Mouse (Mus musculus) midbrain, embryonic 12.5 days (tissue): ENCODE measurements around the gene Dcaf15. TPM values are rescaled to one million over a fixed set of nuclear protein-coding genes. Genes with fewer than 3 reads are reported as not detected.

Experiments
- ATAC-seq: fragments of 200-750 bp; cut with Nextera tagmentation; 2 replicates; pipeline ENCODE4 v1.8.0; 2017; ENCODE audit warnings: low read depth, moderate TSS enrichment, moderate library complexity; ENCODE audit not compliant: low FRiP score
- H3K27ac ChIP-seq: fragments of 300-500 bp; sonication (generic); replicated peaks from 2 replicates; pipeline ENCODE4 v1.5.1; 2016; ENCODE audit warnings: mild to moderate bottlenecking
- H3K27me3 ChIP-seq: fragments of 300-500 bp; sonication (generic); 2 replicates; pipeline ENCODE4 v1.6.1; 2016; ENCODE audit warnings: mild to moderate bottlenecking
- H3K36me3 ChIP-seq: fragments of 300-500 bp; sonication (generic); 2 replicates; pipeline ENCODE4 v1.6.1; 2016
- H3K4me1 ChIP-seq: fragments of 300-500 bp; sonication (generic); 2 replicates; pipeline ENCODE4 v1.6.1; 2016
- H3K4me2 ChIP-seq: fragments of 300-500 bp; sonication (generic); replicated peaks from 2 replicates; pipeline ENCODE4 v1.6.1; 2016; ENCODE audit warnings: mild to moderate bottlenecking, moderate library complexity
- H3K4me3 ChIP-seq: fragments of 300-500 bp; sonication (generic); 2 replicates; pipeline ENCODE4 v1.5.1; 2016; ENCODE audit warnings: mild to moderate bottlenecking
- H3K9ac ChIP-seq: fragments of 300-500 bp; sonication (generic); replicated peaks from 2 replicates; pipeline ENCODE4 v1.6.1; 2016; ENCODE audit warnings: mild to moderate bottlenecking, moderate library complexity
- H3K9me3 ChIP-seq: fragments of 300-500 bp; sonication (generic); 2 replicates; pipeline ENCODE4 v1.6.1; 2016; ENCODE audit warnings: mild to moderate bottlenecking
- WGBS: fragments of 180-500 bp; shearing (Covaris S2); methylation state at CpG from one replicate; pipeline ENCODE4 v1.1.7; 2016; 5-methylcytosine and 5-hydroxymethylcytosine counted together
- polyA plus RNA-seq: library from polyadenylated mRNA; unstranded; fragments of >200 nt; fragmentation: Nextera tagmentation; extraction: Ambion mirVana; gene quantifications from 2 replicates; pipeline ENCODE4 v1.2.1, GENCODE M21; 2016

The Dcaf15 gene
- polyA plus RNA-seq, 1 experiment from 2014 or later, result 20.5 TPM

- WGBS, result 65% methylated on average over 8 of the region's 8 CpGs
- H3K36me3 ChIP-seq, result peaks cover 97% of the 10 kb centered on the region
- H3K9ac ChIP-seq, result no peak overlapping the region
- no peaks in the 10 kb centered on the region for H3K27me3 ChIP-seq
- H3K4me1 ChIP-seq, result no peaks in the 10 kb centered on the region
- no peak overlapping the region for H3K27ac ChIP-seq
- H3K9me3 ChIP-seq, result no peaks in the 10 kb centered on the region
- H3K4me2 ChIP-seq, result no peak overlapping the region
- H3K4me3 ChIP-seq, result no peak overlapping the region
- ATAC-seq, result no peak
Observed at GRCm38 (mm10) chr8:84096061-84096460, 8.5 kb downstream of the Dcaf15 start.

- WGBS, result 93% methylated on average over 8 of the region's 8 CpGs
- no peaks in the 10 kb centered on the region for H3K4me1 ChIP-seq
- ATAC-seq, result no peak
- no peak overlapping the region for H3K27ac ChIP-seq
- H3K9ac ChIP-seq, result no peak overlapping the region
- peaks cover 92% of the 10 kb centered on the region for H3K36me3 ChIP-seq
- H3K4me3 ChIP-seq, result no peak overlapping the region
- no peak overlapping the region for H3K4me2 ChIP-seq
- no peaks in the 10 kb centered on the region for H3K27me3 ChIP-seq
- no peaks in the 10 kb centered on the region for H3K9me3 ChIP-seq
Observed at GRCm38 (mm10) chr8:84090585-84090984, 14.0 kb downstream of the Dcaf15 start.

GRCm38 (mm10) chr8:84089277-84089676, 15.3 kb downstream of the Dcaf15 start:
- H3K9me3 ChIP-seq, result no peaks in the 10 kb centered on the region
- H3K27me3 ChIP-seq, result peaks cover 4% of the 10 kb centered on the region; the same call in 1 of the 2 replicates
- peaks cover 91% of the 10 kb centered on the region for H3K36me3 ChIP-seq
- H3K4me3 ChIP-seq, result no peak overlapping the region
- H3K4me1 ChIP-seq, result peaks cover 8% of the 10 kb centered on the region
- no peak overlapping the region for H3K27ac ChIP-seq
- H3K4me2 ChIP-seq, result no peak overlapping the region
- no peak for ATAC-seq
- 89% methylated on average over 9 of the region's 9 CpGs for WGBS
- no peak overlapping the region for H3K9ac ChIP-seq

GRCm38 (mm10) chr8:84087821-84088220, 16.7 kb downstream of the Dcaf15 start:
- H3K9me3 ChIP-seq, result no peaks in the 10 kb centered on the region
- no peak for ATAC-seq
- H3K9ac ChIP-seq, result no peak overlapping the region
- no peak overlapping the region for H3K27ac ChIP-seq
- H3K27me3 ChIP-seq, result peaks cover 4% of the 10 kb centered on the region; the same call in 1 of the 2 replicates
- peaks cover 16% of the 10 kb centered on the region for H3K4me1 ChIP-seq
- H3K36me3 ChIP-seq, result peaks cover 81% of the 10 kb centered on the region
- WGBS, result 95% methylated on average over 14 of the region's 14 CpGs
- no peak overlapping the region for H3K4me2 ChIP-seq
- no peak overlapping the region for H3K4me3 ChIP-seq

- Histone ChIP-seq H3K27me3 (peaks cover 4% of the 10 kb centered on the region; the same call in 1 of the 2 replicates), H3K4me2 (no peak overlapping the region), H3K9me3 (no peaks in the 10 kb centered on the region), H3K4me1 (peaks cover 16% of the 10 kb centered on the region), H3K27ac (no peak overlapping the region), H3K36me3 (peaks cover 81% of the 10 kb centered on the region), H3K9ac (no peak overlapping the region), H3K4me3 (no peak overlapping the region)
- 93% methylated on average over 7 of the region's 7 CpGs for WGBS
- ATAC-seq, result no peak
Observed at GRCm38 (mm10) chr8:84087156-84087555, 17.4 kb downstream of the Dcaf15 start.

- no peak for ATAC-seq
- Histone ChIP-seq H3K27me3 (peaks cover 4% of the 10 kb centered on the region; the same call in 1 of the 2 replicates), H3K4me3 (0 out of 2 replicates have a peak overlapping the region, but pooled peaks have one; percentile 12), H3K4me2 (0 out of 2 replicates have a peak overlapping the region, but pooled peaks have one; percentile 17), H3K9ac (peak overlapping the region; percentile 33; the same call in 1 of the 2 replicates), H3K9me3 (no peaks in the 10 kb centered on the region), H3K4me1 (peaks cover 16% of the 10 kb centered on the region), H3K36me3 (peaks cover 82% of the 10 kb centered on the region), H3K27ac (no peak overlapping the region)
- WGBS, result 29% methylated on average over 42 of the region's 42 CpGs
Observed at GRCm38 (mm10) chr8:84084341-84085115, 20.0 kb downstream of the Dcaf15 start.

- H3K4me3 ChIP-seq, result no peak overlapping the region
- whole genome bisulfite sequencing, result 11% methylated on average over 8 of the region's 8 CpGs
- ATAC-seq, result no peak
- H3K9me3 ChIP-seq, result no peaks in the 10 kb centered on the region
- H3K4me1 ChIP-seq, result peaks cover 16% of the 10 kb centered on the region
- peaks cover 78% of the 10 kb centered on the region for H3K36me3 ChIP-seq
- peaks cover 4% of the 10 kb centered on the region; the same call in 1 of the 2 replicates for H3K27me3 ChIP-seq
- no peak overlapping the region for H3K9ac ChIP-seq
- no peak overlapping the region for H3K27ac ChIP-seq
- no peak overlapping the region for H3K4me2 ChIP-seq
Observed at GRCm38 (mm10) chr8:84083829-84084241, 20.7 kb downstream of the Dcaf15 start.

- H3K36me3 ChIP-seq, result peaks cover 46% of the 10 kb centered on the region
- ATAC-seq, result no peak
- WGBS, result 92% methylated on average over 5 of the region's 5 CpGs
Observed at GRCm38 (mm10) chr8:84079206-84079605, 25.4 kb downstream of the Dcaf15 start.

GRCm38 (mm10) chr8:84076849-84077248, 27.7 kb downstream of the Dcaf15 start:
- peaks cover 31% of the 10 kb centered on the region for H3K36me3 ChIP-seq
- no peak for ATAC-seq

More at GRCm38 (mm10) chr8:84079206-84079605, 25.4 kb downstream of the Dcaf15 start:
- H3K27me3 ChIP-seq, result no peaks in the 10 kb centered on the region
- H3K9ac ChIP-seq, result no peak overlapping the region
- no peak overlapping the region for H3K4me3 ChIP-seq
- H3K4me1 ChIP-seq, result peaks cover 7% of the 10 kb centered on the region
- H3K9me3 ChIP-seq, result no peaks in the 10 kb centered on the region
- H3K4me2 ChIP-seq, result no peak overlapping the region
- no peak overlapping the region for H3K27ac ChIP-seq

GRCm38 (mm10) chr8:84076412-84076811, 28.2 kb downstream of the Dcaf15 start:
- Histone ChIP-seq H3K4me2 (no peak overlapping the region), H3K36me3 (peaks cover 29% of the 10 kb centered on the region)

More at GRCm38 (mm10) chr8:84076849-84077248, 27.7 kb downstream of the Dcaf15 start:
- H3K27me3 ChIP-seq, result no peaks in the 10 kb centered on the region
- WGBS, result 92% methylated on average over 3 of the region's 3 CpGs
- no peak overlapping the region for H3K27ac ChIP-seq
- no peak overlapping the region for H3K4me3 ChIP-seq
- no peak overlapping the region for H3K4me2 ChIP-seq
- no peak overlapping the region; the same call in 1 of the 2 replicates for H3K9ac ChIP-seq
- H3K9me3 ChIP-seq, result no peaks in the 10 kb centered on the region
- H3K4me1 ChIP-seq, result peaks cover 20% of the 10 kb centered on the region

GRCm38 (mm10) chr8:84073230-84073976, 31.2 kb downstream of the Dcaf15 start:
- WGBS, result 36% methylated on average over 10 of the region's 10 CpGs
- no peaks in the 10 kb centered on the region for H3K27me3 ChIP-seq
- no peak overlapping the region for H3K4me3 ChIP-seq
- H3K9me3 ChIP-seq, result no peaks in the 10 kb centered on the region
- peaks cover 42% of the 10 kb centered on the region for H3K4me1 ChIP-seq
- ATAC-seq, result no peak
- peaks cover 9% of the 10 kb centered on the region for H3K36me3 ChIP-seq
- H3K27ac ChIP-seq, result peak overlapping the region; percentile 36
- H3K4me2 ChIP-seq, result no peak overlapping the region
- H3K9ac ChIP-seq, result peak overlapping the region; percentile 49; the same call in 1 of the 2 replicates

More at GRCm38 (mm10) chr8:84076412-84076811, 28.2 kb downstream of the Dcaf15 start:
- ATAC-seq, result no peak
- Histone ChIP-seq H3K9me3 (no peaks in the 10 kb centered on the region), H3K4me3 (no peak overlapping the region), H3K9ac (no peak overlapping the region; the same call in 1 of the 2 replicates), H3K4me1 (peaks cover 22% of the 10 kb centered on the region), H3K27me3 (no peaks in the 10 kb centered on the region), H3K27ac (no peak overlapping the region)
- 88% methylated on average over 1 of the region's 1 CpGs for WGBS

GRCm38 (mm10) chr8:84072321-84072720, 32.2 kb downstream of the Dcaf15 start:
- no peaks in the 10 kb centered on the region for H3K9me3 ChIP-seq

More at GRCm38 (mm10) chr8:84072321-84072720, 32.2 kb downstream of the Dcaf15 start:
- H3K4me3 ChIP-seq, result no peak overlapping the region
- no peak overlapping the region for H3K4me2 ChIP-seq
- H3K27ac ChIP-seq, result no peak overlapping the region
- H3K27me3 ChIP-seq, result no peaks in the 10 kb centered on the region
- 79% methylated on average over 10 of the region's 10 CpGs for WGBS
- ATAC-seq, result no peak
- no peak overlapping the region for H3K9ac ChIP-seq
- peaks cover 52% of the 10 kb centered on the region for H3K4me1 ChIP-seq
- peaks cover 9% of the 10 kb centered on the region for H3K36me3 ChIP-seq
